Comparison of ENCODE assay signal across 16 mouse cellular contexts in the genomic region with DNA sequence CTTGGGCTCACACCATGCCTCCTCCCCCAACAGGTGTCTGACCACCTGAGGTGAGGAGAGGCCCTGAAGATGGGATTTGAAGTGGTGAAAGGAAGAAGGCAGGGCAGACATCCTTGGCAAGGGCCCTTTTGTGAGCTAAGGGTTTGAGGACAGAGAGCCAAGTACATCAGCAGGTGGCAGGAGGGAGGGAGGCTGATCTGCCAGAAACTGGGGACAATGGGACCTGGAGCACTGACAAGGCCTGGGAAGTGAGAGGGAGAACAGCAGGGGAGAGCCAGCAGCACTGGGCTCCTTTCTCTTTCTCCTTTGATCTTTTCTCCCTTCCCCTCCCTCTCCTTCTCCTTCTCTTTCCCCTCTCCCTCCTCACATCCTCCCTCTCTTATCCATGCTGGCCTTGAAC. TPM values are rescaled to one million over a fixed set of nuclear protein-coding genes. Genes with fewer than 3 reads are reported as not detected.
DNase-seq lines count a peak whose midpoint lies in the region; TF ChIP-seq lines count a peak whose summit lies in the region.
"Had no signal": no experiment of that assay in that cellular context is flagged by ENCODE, and none has a peak within 500 bp of the region (broad histone marks: within the 10 kb centered on the region; RNA-seq: fewer than 3 reads in every experiment).

No protein-coding gene starts in this region.

- peak; percentile 22 to 44 for DNase-seq in layer of hippocampus, postnatal 10 days (ENCODE audit: low spot score in 2 of 2)
- DNase-seq in layer of hippocampus, adult 9-11 months = no peak
- peak; percentile 36 for DNase-seq in Muller cell, postnatal 12 days (ENCODE audit: inconsistent ontology term)
- peak; percentile 58 for DNase-seq in brain, embryonic 14.5 days (ENCODE audit: low read depth)
- peak; percentile 72 to 78 for DNase-seq in cerebellum, postnatal 14 days
- DNase-seq in urinary bladder, adult 2 months (ENCODE audit: low spot score) = no peak
- no peak for DNase-seq in kidney, adult 8-10 months
- DNase-seq: adrenal gland, adult 8-10 months; heart, postnatal 36 days; kidney, adult 11 months; kidney, postnatal 14 days; lung, postnatal 10 days; right cerebral cortex, postnatal 4 days; thymus, postnatal 4 days had no signal

- no peak for TF ChIP-seq POLR2A in brain, embryonic 14.5 days (IDR thresholded peaks at IDR 0.05; ENCODE audit: borderline replicate concordance, extremely low read depth, insufficient read depth, insufficient read length, poor library complexity, severe bottlenecking)

- TF ChIP-seq CTCF in brain, embryonic 14.5 days (IDR thresholded peaks at IDR 0.05; ENCODE audit: borderline replicate concordance, extremely low read depth, insufficient read depth, insufficient read length) = no peak

RNA-seq across cellular contexts. Expression of gene Plb1, which starts 55.5 kb away (rescaled TPM):
- total RNA-seq in layer of hippocampus, postnatal 10 days (2021) = 1 to 10 TPM in 1 of 2 experiments, under 1 TPM in 1; 0.62 to 1.3 TPM
- 0.10 and 0.34 TPM in 2 replicates for polyA plus RNA-seq in brain, embryonic 14.5 days (2012; rRNA removed)
- 2.9 and 3.4 TPM in 2 replicates for polyA plus RNA-seq in urinary bladder, adult 2 months (2012; rRNA removed)
- total RNA-seq: megakaryocyte-erythroid progenitor cell, adult 5-6 weeks had no signal
- polyA plus RNA-seq: G1E had no signal

Comparison
In these comparisons a context has a peak if more than half of its experiments do, and no peak if none do; other contexts are left out.
1. DNase-seq: peak in layer of hippocampus, postnatal 10 days (2 of 2), Muller cell, postnatal 12 days (single experiment), brain, embryonic 14.5 days (single experiment) and cerebellum, postnatal 14 days (2 of 2); none in layer of hippocampus, adult 9-11 months (single experiment), urinary bladder, adult 2 months (single experiment) and kidney, adult 8-10 months (0 of 2).